Mouse (Mus musculus) cerebellum, postnatal 4 days (tissue): ENCODE data around the gene Gjc2.
A peak's percentile ranks its signal among the peaks of the same experiment; 100 is the strongest.

Experiments used
- DNase-seq, 2 experiments: peaks; one replicate each; pipeline ENCODE4 v3.0.0; 2022; ENCODE audit warnings: low spot score in 2 of 2, mixed read lengths in 1 of 2

The Gjc2 gene

DNA sequence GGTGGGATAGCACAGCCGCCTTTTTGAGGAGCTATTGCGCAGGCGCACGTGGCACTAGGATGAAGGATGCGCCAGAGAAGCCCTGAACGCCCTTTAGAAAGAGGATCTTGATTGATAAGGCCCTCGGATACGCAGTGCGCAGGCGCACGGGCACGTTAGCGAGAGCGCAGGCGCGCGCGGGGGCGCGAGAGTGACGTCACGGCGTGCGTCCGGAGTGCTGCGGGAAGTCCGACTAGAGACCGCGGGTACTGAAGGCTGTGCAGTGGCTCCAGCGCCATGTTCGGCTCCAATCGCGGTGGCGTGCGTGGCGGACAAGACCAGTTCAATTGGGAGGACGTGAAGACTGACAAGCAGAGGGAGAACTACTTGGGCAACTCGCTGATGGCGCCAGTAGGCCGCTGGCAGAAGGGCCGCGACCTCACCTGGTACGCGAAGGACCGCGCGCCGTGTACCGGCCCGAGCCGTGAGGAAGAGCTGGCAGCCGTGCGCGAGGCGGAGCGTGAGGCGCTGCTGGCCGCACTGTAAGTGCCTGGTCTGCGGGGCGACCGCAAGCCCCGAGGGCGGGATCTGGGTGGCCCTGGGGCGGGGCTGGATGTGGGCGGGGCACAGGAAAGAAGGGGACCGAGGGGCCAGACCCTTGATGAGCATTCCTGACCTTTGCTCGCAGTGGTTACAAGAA lies 25.3 kb upstream of the Gjc2 start, which contains the start of gene 2310033P09Rik:
TSS of gene 2310033P09Rik (plus strand) at position 169 of the 679 bp plus-strand sequence.
- DNase-seq = peak; percentile 89 to 94

DNA sequence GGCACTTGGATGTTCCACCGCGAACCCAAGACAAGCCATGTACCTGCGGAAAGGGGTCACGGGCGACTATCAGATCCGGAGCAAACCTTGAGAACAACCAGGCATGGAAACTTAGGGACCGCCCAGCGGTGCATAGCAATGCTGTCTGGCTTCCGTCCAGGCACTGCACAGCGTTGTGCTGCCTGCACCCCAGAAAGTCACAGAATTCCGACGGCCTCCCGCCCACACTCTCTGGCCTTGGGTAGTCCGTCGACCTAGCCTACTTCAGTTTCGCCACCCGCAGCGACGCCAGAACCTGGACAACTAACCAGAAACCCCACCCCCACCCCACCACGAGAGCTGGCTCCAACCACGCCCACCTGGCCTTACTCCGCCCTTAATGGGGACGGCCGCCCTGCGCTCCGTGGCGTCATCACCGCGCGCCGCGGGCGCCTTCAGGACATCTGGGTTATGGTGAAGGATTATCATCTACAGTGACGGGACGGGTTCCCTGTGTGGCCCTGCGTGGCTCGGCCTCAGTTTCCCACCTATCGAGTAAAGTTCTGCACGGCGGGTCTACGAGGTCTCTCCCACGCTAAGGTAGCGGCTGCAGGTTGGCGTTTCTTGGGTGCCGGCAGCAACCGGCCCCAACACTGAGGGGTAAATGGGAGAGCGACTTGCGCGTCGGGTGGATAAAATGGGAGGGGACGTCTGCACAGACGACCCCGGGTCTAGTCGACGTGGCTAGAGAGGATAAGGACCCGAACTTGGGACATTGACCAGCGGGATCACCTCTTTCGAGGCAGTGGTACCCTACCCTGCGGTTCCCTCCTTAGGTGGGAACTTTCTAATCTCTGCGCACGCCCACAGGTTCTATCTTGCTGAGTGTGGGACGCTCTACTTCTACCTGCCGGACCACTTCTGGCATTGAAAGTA lies 19.3 kb upstream of the Gjc2 start, which contains the start of gene Mrpl55:
TSS of gene Mrpl55 (plus strand) at position 406 of the 915 bp plus-strand sequence.
- DNase-seq = peak; percentile 84 to 93

DNA sequence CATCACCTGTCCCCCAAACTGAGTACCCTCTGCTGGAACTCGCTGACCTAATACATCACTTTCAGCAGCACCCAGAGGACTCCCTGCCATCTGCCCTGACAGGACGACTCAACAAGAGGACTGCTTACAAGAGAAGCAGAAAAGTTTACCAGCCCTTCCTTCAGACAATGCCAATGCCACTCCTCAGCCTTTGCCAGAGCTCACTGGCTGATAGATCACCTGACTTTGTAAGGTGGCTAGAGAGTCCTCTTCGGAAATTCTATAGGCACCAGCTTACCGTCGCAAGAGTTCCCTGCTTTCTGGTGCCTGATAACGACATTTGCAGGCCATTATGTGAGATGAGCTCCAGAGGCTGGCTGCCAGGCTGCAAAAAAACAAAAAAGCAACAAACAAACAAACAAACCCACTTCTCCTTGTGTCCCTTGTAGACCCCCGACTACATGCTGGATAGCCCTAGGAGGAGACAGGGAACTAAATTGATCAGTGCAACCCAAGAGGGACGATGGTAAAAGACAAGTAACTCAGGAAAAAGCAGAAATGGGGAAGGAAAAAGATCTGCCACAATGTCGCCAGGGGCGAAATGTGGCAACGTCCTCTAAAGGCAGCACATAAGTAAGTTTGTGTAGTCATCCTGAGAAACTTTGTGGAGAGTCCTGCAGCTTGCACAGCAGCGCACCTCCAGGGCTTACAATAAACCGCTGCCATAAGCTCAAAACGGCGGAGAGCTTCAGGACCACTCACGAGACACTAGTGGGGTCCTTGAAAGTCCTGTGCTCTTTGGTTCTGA lies 18.4 kb upstream of the Gjc2 start:
- no peak for DNase-seq

DNA sequence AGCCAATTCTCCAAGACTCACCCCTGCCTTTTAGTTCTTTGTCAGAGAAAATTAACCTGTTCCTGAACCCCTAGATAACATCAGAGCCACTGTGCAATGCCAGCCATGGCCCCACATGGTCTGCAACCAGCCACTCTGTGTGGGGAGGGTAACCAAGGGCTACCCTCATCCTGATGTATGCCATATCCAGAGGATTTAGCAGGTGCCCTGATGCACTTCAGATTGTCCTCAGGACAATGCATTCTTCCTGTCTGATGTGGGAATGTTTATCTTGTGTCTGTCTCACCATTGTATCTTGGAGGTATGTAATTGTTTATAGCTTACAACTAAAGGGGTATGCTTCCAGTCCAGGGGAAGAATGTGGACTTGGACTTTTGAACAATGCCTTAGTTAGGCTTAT lies 13.2 kb upstream of the Gjc2 start:
- no peak for DNase-seq

DNA sequence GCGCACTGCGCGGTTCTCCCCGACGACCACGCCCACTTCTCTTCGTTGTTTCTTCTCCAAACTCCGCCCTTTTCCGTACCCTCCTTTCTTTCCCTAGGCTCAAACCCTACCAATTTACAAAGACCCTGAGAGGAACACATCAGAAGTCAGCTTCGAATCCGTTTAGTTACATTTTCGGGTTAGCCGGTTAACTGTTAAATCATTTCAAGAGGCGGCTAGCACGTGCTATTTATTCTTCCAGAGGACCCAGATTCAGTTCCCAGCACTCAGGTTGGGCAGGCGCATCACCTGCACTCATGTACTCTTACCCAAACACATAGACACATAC lies 9.0 kb upstream of the Gjc2 start, which contains the start of gene Guk1:
TSS of gene Guk1 (minus strand) at position 154 of the 328 bp plus-strand sequence.
- DNase-seq = no peak

DNA sequence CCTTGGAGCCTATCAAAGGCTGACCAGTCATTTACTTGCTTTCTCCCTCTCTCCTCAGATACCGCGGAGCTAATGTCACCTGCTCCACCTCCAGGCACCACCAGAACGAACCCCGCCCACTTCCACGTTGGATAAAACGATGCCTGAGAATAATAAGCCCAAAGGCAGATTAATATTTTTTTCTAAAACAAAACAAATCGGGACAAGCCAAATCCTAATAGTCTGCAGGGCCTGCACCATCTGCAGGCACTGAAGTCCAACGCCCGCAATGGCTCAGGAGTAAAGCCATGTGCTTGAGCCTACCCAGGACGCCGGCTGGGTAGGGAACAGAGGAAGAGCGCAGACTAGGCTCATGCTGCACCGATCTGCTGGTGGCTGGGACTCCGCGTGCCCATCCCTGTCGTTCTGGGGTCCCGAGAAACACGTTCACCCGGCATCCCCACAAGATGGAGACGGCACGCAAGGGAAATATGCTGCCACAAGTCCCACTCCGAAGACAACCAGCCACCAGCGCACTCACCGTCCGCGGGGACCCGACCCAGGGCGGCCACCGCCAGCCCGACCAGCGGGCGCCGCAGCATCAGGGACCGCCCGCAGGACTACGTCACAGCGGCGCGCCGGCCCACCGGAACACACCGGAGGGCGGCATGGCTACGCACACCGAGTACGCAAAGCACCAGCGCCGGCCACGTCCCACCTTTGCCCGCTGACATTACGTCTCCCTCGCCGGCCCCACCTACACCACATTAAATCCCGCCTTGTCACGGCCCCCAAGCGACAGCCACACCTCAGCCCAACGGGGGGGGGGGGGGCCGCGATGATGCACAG lies 8.4 kb upstream of the Gjc2 start:
- peak; percentile 71 to 79 for DNase-seq

DNA sequence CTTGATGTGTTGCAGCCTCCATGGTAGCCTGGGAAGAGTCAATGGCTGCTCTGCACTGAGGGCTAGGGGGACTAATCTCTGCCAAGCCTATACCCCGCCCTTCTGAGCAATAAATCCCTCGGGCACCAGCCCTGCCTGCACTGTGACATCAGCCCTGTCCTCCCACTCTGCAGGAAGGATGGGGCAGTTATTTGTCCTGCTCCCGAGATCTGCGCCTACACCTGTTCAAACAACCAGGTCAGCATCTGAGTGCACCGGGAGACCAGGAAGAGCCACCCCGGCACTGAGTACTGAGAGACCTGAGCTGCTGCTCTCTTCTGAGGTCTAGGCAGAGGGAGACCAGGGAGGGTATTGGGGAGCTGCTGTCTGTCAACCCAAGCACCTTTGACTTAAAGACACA lies 4.7 kb upstream of the Gjc2 start:
- DNase-seq = no peak

DNA sequence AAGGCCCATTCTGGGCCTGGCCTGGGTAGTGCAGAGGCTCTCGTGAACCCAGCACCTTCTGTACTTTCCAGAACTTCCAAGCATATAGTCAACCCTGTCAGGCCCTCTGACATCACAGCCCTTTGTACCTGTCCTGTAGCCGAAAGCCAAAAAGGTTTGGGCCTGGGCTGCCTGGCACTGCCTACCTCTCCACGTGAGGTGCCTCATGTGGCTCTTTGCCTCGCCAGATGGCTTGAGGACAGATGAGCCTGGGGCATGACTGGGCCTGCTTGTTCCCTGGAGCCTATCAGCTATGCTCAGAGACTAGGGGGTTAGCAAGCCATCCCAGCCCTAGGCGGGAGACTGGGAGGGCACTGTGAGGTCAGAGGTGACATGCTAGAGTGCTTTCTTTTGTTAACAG lies 2.5 kb upstream of the Gjc2 start:
- no peak for DNase-seq

DNA sequence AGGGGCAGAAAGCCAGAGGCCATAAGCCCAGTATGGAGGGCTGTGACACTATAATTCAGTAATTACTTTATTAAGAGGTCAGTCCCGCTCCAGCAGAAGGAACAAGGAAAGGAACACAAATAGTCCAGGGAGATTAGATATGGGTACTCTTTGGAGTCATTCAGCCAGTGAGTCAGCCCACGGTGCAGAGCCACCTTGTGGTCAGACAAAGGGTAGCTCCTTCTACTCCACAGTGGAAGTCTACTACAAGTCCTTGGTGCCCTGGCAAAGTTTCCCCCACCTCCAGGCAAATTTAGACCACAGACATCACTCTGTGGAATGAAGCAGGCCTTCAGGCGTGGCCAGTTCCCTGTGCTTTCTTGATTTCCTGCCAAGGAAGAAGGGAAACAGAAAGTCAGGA lies 808 bp upstream of the Gjc2 start:
- peak in 1 of 2 experiments; percentile 53 for DNase-seq

DNA sequence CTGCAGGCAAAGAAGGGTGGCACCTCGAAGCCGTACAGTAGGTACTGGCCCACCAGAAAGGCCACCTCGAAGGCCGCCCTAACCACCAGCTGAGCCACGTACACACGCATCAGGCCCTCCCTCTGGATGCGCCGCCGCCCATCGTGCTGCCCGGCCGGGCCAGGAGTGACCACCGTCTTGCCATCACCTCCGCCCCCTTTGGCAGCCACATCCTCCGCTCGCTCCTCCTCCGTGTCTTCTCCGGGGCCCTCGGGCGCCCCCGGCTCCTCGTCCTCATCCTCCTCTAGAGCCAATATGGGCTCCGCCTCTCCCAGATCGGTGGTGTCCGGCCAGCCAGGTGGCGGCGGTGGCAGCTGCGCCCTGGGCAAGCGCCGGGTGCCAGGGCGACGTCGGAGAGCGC lies 6.1 kb downstream of the Gjc2 start:
- no peak for DNase-seq

DNA sequence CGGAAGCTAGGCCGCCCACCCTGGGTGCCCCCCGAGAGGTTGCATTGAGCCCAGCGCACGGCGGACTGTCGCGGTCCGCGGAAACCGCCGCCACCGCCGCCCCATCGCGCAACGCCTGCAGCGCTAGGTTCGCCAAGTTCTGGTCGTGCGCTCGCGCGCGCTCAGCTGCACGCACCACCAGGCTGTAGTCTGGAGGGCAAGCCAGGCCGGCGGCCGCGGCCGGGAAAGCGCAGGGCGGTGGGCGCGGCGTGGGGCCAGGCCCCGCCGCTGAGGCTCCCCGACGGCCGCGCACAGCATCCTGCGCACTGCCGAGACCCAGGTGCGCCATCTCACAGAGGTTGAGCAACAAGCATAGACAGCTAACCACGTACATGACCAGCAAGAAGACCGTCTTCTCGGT lies 6.5 kb downstream of the Gjc2 start:
- DNase-seq = no peak

DNA sequence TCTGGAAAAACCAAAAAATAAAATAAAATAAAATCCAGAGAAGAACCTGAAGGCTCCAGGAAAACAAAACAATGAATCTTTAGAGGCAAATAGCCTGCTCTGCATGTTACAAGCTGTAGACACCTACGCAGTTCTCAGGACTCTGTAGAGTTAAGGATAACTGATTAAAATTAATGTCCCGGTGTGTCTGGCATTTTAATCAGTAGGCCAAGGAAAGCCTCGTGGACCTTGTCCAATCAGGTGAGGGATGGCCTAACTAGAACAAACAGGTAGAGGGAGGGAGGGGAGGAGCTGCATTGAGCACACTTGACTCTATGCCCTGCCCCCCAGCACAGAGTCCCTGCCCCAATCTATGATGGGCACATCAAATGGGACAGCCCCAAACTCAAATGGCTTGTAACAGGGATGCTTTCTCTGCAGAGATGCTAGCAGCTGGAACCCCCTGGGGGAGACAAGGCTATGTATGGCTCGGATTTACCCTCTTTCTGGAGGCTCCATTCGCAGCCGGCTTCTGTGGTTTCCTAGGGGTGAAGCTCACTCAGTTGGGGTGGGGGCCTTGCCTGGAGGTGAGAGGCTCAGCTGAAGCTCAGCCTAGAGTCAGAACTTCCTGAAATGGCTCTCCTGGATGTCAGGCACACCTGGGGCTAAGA lies 8.7 kb downstream of the Gjc2 start:
- DNase-seq = no peak

DNA sequence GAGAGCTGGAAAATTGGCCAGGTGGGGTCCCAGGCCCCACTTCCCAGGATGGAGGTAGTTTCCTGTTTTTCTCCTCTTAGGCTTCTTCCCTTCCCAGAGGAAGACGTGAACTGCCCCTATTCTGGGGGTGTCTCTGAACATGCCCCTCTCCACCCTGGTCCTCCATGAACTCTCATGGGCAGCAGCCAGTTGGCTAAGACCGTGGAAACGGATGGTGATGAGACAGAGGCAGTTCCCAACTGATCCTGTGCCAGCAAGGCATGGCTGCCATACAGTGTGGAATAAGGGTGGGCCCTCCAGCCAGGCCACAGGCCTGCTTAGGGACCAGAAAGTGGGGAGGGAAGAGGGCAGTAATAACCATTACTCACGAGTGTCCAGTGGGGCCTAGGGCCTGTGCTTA lies 12.5 kb downstream of the Gjc2 start:
- no peak for DNase-seq

DNA sequence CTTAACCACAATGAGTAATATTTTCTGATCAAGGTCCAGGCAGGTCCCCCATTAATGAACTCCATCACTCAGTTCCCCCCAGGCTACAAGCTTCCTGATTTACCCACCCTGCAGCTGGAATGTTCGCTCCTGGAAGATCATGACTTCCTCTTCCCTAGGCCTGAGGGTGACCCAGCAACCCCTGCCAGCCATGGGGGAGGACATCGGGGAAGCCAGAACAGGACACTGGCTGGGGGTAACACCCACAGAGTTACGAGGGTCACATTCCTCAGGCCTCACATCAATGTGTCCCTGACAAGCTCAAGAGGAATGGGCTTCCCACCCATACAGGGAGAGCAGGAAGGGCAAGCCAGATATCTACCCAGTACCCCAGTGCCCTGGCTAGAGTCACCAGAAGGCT lies 13.2 kb downstream of the Gjc2 start:
- DNase-seq = no peak

DNA sequence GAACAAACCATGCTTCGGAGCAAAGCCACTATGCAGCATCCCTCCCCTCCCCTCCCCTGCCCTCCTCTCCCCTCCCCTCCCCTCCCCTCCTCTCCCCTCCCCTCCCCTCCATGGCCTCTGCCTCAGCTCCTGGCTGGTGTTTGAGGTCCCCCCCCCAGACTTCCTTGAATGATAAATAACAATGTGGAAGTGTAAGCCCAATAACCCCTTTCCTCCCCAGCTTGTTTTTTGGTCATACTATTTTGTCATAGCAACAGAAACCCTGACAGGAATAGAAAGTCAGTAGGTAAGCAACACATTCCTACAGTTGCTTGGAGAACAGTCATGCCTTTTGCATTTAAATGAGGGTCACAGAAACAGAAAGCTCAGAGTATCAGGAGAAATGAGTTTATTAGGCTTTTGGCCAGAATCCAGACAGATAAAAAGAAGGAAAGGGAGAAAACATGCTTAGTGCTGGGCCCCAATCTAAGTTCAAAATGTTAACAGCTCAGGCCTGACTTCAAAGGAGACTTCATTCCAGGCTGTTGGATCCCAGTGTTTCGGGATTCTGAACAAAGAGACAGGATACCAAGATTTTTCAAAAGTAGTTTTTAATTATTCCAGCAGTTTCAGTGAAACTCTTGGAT lies 17.3 kb downstream of the Gjc2 start:
- no peak for DNase-seq

DNA sequence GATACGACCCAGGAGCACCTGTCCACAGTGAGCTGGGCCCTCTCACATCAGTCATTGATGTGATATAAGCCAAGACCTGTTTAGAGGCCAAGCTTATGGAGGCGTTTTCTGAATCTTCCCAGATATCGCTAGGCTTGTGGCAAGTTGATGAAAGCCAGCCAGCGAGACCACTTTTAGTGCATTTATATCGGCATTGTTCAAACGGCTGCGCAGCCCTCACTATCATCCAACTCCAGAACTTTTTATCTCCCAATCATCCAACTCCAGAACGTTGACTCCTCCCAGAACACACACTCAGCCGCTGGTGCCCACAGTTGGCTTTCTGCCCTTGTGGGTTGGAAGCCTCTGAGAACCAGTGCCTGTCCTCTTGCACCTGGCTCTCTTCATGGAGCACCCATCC lies 18.6 kb downstream of the Gjc2 start:
- DNase-seq = no peak

DNA sequence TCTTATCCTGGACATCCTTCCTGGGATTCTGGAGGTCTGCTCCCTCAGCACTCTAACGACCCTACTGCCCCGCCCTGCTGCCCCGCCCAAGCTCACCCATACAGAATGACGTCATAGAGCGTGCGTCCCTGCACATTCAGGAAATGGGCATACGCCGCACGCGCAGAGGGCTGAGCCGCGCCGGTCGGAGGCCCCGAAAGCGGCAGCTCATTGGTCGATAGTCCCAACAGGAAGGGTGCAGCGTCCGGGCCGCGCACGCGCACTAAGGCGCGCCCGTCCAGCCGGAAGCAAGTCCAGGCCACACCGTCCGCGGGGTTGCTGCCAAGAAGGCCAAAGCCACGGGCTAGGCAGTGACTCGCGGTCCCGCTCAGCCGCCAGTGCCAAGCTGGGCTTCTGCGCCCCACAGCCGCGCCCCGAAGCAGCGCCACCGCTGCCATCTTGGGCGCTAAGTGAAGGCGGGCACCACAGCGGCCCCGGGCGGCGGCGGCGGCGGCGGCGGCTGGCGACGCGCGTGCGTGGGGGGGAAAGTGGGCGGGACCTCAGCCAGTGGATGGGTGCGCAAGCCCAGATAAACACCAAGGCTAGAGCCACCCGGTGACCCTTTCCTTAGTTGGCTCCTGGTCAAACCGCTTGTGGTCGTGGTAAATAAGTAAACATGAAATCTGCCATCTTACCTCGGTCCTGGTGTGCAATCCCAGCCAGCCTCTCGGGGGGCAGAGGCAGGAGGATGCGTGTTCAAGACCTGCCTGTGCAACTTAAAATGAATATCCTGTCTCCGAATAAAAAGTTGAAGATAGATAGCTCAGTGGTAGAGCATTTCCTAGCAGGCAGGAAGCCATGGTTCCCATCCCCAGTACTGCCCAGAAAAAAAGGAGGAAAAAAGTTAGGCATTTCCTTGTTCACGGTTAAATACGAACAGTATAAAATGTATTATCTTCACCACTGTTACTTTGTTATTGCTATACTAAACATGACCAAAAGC lies 19.5 kb downstream of the Gjc2 start, which contains the start of gene Iba57:
TSS of gene Iba57 (minus strand) at position 485 of the 982 bp plus-strand sequence.
- DNase-seq = peak; percentile 87 to 97

DNA sequence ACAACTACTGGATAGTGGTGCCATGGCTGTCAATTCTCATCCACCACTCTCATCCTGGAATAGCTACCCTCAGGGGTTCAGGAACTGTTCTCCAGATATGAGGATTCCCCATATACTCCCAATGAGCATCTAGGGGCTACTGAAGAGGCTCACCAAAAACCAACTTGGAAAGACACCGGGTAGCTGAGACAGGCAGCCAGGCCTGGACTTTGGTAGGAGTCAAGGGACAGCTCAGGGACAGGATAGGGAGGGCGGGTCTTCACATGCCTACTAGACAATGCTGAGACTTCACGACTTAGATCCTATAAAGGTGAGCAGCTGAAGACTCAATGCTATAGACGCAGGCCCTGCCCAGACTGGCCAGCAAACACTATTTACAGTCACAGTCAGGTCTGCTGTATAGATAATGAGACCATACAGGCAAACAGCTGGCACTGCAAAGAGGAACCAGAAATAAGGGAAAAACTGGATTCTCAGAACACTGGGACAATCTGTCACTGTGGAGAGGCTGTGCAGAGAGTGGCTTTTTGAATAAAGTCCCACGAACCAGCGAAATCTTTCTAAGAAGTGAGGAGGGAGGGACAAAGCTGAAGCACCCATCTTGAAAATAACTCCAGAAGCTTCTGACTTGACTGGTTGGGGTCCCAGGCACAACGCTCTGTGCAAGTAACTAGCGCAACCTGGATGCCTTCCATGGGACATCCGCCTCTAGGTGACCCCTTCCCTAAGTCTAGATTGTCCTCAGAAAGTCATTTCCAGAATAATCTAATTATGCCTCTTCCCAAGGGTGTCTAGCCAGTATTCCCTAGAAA lies 20.4 kb downstream of the Gjc2 start:
- DNase-seq = no peak
